Mouse (Mus musculus) lung, adult 18-20 months (tissue): ENCODE measurements around the gene Fgfr2.

Source experiments
- DNase-seq, 2 experiments: peaks; one replicate each; pipeline ENCODE4 v3.0.0; 2022; ENCODE audit warnings: mixed read lengths in 2 of 2

Fgfr2 gene

DNA sequence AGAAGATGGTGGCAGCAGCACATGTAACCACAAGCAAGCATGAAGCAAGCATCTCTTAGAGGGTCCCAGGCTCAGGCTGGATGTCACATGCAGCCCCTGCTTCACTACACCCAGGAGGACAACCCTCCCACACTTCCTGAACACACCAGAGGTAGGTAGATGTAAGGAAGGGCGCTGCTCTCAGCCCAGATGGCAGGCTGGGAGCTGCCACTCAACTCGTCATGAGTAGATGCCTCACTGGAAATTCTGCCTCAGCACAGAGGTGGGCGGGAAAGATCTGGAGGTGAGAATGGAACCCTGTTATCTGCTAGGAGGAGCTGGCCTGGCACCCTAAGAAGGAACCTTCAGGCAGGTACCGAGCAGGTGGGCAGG, 355.2 kb downstream of the Fgfr2 start:
- DNase-seq = no peak

DNA sequence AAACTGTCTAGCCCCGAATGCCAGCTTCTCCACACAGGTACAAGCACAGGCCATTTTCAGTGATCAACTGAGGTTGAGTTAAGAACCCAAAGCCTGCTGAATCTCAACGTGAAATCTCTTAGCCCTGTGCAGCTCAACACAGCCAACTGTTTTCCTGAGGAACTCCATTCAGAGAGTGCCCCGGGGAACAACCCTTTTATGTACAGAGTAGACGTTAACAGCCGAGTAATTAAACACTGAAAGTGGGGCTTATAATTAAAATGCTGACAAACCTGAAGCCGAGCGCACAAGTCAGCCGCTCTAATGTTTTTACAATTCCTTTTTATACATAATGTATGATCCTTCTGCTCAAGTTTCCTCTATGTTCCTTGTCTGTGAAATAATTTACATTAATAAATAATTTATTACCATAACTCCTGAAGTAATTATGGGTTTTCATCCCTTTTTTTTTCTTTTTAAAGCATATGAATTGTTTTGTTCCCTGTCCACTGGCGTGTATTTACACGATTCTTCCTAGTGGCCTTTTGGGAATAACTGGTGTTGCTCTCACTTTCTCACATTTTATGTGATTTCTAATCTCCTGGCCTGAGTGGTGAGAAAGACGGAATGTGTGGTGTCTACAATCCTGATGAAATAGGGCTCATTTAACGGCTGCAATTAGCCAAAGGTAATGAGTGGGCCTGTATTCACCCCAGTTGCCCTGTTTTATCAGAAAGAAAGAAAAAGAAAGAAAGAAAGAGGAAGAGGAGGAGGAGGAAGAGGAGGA, 355.7 kb downstream of the Fgfr2 start:
- no peak for DNase-seq

DNA sequence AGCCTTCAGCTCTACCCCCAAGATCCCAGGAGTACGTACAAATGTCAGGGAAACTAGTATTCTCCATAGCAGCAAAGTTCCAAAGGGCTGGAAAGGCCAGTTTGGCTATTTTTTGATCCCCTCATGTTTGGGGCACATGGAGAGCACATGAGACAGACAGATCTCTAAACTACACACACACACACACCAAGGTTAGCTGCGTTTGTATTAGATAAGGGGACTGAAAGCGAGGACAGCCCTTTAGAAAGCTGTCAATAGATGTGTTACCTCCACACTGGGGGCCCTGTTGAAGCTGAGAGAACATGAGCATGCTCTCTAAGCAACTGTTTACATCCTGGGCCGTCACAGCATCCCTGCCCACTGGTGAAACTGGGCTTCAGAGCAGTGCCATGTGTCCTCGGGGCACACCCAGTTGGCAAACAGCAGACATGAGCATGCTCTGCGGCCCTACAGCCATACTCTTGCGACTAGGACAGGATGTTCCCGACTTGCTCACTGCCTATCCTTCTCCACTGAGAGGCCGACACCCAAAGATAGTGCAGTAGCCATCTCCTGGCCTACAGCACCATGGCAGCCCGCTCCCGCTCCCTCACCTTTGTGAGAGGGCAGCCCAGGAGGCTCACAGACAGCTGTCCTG, 356.8 kb downstream of the Fgfr2 start:
- DNase-seq = peak; percentile 76 to 86

DNA sequence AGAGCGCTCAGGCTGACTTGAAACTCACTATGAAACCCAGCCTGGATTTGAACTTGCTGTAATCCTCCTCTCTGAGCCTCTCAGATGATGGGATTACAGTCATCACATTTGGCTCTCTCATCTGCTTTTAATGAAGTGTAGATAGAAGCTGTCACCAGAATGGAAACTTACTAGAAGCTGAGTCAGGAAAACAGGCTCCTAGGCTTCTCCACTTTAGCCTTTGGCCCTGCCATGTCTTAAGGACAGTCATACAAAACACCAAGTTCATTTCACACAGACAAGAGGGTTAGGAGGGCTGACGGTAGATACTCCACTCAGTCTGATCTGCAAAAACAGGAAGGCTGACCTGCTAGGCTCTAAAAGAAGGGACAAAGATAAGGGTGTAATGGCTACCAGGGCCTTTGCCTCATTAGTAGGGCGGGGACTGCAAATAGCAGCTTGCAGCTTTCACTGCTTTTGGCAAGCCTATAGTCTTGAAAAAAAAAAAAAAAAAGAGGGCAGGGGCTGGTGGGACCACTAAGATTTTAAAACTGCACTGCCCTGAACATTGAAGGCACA, 357.4 kb downstream of the Fgfr2 start:
- DNase-seq = no peak

DNA sequence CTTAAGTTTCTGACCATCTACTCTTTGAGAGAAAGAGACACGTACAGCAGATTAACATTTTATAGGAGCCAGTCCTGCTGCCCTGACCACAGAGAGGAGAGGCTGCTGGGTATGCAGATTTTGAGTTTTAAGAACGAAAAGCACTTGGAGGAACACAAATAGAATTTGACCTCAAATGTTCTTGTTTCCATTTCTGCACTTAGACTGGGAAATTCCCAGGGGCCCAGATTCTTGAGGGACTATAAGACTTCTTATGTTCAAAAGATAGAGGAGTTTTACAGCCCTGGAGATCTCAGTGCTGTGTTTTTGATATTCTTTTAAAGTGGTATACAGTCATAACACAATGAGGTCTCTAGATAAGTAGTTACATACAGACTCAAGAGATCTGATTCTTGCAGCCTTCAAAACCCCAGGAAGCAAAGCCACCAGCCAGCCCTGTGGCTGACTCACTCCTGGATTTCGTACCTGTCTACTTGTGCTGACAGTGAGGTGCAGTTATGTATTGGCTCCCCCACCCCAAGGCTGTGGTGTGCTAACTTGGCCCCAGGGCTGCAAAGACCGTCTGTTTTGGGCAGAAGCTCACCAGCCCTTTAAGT, 358.2 kb downstream of the Fgfr2 start:
- no peak for DNase-seq

DNA sequence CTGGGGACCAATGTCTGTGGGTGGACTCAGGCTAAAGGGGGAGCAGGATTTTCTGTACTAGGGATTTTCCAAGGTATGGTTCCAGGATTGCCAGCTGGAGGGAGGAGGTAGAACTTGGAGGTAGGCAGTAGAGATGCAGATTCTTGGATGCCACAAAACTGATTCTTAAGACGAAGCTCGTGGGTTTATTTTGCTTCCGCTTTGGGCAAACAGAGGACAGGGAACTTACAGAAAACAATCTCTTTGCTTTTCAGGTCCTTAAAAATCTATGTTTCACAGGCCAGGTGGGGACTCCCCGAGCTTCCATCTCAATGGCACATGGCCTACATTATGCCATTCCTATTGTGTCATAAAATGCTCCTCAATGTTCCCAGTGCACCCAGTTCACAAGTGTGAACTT, 358.8 kb downstream of the Fgfr2 start:
- no peak for DNase-seq

DNA sequence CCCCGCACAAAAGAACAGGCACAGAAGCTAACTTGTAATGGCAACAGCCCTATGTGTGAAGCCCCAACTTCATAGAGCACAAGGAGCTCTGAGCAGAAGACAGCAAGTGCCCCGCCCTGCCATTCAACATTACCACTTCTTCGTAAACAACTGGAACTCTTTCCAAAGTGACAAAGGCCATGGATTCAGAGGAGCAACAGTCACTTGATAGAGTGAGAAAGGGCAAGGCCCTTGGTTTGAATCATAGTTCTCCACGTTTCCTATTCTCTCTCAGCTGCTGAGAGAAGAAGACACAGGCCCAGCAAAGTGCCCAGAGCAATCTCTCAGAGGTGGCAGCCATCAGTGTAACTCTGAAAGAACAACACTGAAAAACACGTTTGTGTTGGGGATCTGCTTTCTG, 359.2 kb downstream of the Fgfr2 start:
- DNase-seq = no peak

DNA sequence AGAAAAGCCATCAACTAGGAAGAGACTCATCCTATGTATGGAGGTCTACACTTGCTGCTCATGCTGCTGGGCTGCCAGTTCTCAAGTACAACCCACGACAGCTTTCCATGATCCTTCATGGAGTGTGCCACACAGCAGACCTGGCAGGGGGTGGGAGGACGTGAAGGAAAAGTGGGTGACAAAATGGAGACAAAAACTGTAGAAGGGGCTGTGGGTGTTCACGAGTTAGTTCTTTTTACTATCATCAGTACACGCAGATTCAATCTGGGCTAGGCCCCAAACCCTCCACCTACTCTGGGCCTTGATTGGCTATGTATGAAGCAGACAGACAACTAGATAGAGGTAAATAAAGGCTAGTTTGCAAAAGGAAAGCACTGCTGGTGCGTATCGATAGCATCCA, 359.8 kb downstream of the Fgfr2 start:
- no peak for DNase-seq

DNA sequence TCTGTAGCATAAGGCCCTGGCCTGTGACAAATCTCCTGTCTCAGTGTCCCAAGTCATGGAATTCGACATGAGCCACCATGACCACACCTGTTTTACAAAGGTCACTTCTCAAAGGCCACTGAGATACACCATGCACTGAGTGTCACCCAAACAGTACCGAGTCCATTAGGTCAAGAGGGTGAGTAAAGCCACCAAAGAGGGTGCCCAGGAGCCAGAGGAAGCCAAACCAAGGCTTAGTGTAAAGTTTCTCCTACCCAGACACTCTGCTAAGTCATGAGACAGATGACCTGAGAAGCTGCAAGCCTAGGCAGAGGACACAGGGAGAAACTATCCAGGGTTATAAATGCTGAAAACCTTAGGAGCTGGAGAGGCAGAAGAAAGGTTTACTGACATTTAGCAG, 361.7 kb downstream of the Fgfr2 start:
- no peak for DNase-seq

DNA sequence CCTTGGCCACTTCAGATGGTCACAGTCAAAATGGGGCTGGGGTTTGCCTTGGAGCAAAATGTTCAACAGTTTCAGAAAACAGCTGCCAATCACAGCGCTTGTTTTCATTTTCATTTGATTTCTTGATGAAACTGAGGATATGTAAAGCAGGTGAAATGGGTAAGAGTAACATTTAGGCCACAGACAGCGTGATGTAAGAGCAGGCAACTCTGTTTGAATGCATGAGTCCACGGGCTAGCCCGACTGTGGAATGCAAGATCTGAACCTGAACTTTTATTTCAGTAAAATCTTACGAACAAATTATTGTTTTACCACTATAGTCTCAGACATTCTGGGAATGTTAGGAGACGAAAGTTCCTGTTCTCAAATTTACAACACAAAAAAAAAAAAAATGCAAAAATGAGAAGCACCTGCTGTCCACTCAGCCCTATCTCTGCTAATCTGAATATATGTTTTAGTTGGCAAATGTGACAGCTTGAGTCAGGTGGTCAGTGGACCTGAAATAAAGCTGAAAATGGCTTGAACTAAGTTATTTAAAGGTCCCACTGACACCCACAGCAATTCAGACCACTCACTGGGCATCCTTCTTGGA, 362.5 kb downstream of the Fgfr2 start:
- DNase-seq = no peak

DNA sequence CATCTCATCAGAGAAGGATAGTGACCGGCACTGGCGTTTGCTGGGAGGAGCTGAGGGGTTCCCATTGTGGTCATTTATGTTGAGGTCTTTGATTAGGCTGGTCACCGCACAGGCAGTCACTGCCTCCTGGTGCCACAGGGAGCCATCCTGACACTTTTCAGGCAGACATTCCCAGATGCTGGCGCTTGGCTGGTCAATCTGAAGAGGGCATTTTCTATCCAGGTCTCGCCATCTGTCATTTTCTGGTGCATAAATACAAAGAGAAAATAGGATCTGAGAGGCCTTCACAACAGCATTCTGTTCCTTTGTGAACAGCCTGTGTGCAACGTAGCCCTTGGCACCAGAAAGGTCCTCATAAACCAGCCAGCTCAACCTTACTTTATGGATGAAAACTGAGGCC, 363.2 kb downstream of the Fgfr2 start:
- no peak for DNase-seq

DNA sequence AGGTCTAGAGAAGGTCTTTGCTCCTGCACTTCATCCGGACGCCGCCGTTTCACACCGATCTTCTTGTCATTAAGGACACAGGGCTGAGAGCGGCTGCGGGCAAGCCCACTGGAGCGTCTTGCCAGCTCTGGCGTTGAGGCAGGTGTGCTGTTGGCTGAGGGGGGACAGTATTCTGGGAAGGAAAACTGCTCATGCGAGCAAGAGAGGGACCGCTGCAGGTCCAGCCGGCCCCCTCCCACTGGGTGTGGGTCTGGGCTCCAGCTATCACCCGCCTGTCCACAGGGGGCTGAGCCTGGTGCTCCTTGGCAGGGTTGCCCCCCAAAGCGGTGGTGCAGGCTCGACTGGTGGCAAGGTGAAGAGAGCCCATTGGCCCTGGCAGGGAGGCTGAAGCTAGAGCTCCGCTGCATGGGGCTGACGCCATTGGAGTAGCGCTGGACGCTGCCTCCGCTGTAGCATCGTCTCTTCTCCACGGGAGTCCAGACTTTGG, 363.7 kb downstream of the Fgfr2 start:
- DNase-seq = no peak

DNA sequence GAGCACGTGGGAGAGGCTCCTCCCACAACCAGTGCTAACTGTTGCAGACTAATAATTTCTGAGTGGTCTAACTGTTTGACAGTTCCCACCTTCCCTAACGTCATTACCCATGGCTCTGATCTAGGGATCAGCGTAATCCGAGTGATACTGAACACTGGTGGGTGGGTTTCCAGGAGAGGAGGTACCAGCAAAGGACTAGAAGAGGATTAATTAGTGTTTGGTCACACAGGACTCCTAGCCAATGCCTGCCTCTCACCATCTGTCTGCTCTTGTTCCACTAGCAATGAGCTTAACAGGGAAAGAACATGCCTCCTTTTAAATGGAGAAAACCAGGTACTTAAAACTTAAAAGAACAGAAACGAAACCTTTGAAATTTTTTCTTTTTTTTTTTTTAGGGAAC, 364.3 kb downstream of the Fgfr2 start:
- DNase-seq = no peak

DNA sequence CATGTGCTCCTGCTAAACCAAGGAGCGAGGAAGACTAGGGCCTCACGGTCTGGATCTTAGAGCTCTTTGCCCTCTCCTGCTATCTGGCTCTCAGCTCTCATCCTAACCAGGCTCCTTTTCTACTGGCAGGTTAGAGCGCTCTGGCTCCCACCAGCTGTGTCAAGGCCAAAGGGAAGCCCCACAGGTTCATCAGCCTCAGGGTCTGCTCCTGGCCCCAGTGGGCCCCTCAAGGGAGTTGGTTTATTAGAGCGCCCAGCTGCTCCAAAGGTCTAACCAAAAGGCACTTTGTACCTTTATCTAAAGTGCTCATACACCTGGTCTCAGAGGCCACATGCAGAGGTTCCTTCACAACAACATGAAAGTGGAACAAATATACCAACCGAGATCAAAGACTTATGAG, 366.8 kb downstream of the Fgfr2 start:
- no peak for DNase-seq

DNA sequence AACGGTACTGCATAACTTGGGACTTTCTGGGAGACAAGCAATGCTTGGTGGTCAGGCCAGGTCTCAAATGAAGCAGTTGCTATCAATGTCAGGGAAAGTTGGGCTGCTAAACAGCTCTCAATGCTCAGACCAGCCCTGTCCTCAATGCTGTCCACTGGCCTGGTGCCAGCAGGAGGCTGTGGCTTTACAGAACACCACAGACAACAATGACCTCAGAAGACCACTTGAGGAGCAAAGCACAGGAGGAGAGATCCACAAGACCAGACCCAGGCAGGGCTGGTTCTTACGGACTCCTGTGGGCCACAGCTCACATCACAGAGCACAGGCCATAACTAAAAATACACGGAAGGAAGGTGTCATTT, 368.8 kb downstream of the Fgfr2 start:
- peak in 1 of 2 experiments; percentile 64 for DNase-seq

DNA sequence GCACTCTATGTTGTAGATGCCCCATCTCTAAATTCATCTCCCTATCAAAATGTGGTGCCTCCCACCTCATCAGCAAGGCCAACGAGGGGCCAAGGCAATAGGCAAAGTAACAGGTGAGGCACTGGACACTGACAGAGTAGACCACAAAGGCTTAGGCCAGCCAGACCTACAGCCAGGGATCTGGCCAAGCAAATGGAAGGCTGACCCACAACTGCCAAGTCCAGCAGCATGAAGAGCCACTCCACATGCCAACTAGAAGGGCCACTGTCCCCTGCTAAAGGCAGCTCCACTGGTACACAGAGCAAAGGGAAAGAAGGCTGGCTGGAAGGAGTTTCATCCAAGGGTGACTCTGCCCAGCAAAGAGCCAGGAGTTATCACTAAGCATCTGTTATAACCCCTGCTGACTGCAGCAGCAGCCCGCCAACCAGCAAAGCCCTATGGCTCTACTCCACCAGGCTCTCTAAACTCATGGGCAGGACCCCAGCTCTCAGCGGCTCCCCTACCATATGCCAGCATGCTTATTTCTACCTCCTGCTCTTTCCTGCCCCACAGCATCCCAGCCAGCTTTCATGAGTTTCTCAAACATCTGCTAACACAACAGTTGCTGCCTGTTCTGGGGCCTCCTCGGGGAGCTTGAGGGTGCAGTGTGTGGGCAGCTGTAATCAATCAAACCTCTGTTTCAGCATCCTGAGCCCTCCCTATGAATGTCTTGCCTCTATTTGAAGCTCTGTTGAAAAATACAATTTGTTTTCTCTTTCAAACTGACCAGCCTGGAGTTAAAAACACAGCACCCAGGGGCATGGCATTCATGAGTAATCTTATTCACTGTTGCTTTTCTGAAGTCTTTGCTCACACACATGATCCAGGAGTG, 369.4 kb downstream of the Fgfr2 start:
- no peak for DNase-seq

DNA sequence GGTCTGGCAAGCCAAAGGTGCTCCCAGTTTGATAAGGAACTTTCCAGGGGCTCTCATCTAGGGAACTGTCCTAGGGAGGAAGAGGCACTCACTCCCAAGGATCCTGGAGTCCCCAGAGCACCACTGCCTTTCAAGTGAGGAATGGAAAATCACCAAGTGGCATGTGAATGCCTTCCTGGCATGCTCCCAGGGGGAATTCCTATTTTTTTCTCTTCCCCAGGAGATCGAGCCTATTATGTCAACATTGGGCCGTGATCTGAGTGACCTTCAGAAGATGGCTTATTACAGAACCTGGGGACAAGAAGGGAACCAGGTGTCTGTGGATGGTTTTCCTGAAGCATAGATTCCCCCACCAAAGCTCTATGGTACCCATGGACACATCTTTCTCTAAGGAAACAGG, 371.4 kb downstream of the Fgfr2 start:
- DNase-seq = peak; percentile 61 to 63

DNA sequence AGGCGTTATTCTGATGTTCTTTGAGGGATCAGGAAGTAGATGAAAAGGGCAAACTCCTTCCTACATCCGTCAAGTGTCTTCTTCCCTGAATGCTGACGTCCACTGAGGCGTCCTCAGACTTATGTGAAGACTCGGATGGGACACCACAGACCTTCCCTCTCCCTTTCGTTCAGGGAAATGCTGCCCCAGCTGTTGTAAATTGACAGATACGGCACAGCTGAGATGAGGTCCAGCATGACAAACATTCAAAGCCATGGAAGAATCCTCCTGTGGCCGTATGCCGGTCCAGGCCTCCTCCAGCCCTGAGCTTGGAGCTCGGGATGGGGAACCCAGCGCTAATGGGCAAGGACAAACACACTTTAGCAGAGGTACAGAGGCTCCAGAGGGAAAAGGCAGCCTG, 373.6 kb downstream of the Fgfr2 start:
- no peak for DNase-seq

DNA sequence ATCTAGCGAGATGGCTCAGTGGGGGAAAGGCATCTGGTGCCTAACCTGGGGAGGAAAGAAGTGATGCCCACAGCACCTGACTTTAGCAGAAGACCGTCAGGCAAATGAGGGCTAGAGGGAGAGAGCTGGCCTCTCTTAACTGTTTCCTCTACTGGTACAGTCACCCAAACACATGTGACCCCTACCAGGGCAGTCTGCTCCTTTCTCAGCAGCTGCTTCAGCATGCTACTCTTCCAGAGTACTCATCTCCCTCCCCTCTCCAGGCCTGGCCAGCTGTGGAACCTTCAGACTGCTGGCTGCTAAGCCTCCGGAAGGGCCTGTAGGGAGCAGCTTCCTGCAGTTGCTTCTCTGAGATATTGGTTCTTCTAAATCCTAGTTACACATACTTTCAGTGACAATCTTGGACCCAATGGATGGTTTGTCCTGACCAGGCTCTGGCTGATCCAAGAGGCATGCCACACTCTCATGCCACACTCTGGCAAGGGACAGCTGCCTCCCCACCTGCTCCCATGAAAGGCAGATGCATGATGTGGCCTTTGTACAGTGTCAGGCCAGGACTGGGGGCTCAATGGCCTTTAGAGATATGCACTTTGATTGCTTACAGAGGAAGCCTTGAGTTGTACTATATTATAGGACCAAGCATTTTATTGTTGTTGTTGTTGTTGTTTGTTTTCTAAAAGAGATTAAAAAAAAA, 374.9 kb downstream of the Fgfr2 start:
- DNase-seq = no peak

DNA sequence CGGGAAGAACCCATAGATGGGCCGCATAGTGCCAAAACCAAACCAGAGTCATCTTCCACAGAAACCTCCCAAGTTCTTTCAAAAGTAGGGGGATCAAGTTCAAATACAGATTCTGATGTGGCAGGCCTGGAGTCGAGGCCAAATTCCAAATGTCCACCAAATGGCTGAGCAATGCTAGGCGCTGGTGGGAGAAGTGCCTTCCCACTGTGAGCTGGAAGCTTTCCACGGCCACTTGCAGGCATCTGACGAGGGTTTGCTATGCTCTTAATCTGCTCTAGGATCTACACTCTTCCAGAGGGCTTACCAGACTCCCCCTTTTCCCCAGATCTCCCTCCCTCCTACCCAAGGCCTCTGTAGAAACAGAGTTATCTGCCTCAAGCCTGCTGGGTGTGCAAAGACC, 376.1 kb downstream of the Fgfr2 start:
- DNase-seq = no peak

DNA sequence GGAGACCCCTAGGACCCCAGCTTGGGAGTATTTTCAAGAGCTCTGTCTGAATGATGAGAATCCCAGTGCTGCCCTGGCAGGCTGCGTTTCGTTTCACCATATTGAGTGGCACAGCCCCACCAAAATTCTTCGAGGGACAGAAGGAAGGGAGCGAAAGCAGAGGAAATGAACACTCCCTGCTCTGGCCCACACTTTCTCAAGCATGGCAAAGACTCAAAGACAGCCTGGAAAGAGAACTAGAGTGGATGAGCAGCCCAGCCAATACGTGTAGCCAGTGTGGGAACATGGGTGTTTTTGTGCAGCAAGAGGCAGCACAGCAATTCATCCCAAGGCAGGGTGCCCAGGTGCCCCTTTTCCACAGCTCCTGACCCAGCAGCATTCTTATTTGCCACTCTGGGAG, 380.2 kb downstream of the Fgfr2 start:
- no peak for DNase-seq

DNA sequence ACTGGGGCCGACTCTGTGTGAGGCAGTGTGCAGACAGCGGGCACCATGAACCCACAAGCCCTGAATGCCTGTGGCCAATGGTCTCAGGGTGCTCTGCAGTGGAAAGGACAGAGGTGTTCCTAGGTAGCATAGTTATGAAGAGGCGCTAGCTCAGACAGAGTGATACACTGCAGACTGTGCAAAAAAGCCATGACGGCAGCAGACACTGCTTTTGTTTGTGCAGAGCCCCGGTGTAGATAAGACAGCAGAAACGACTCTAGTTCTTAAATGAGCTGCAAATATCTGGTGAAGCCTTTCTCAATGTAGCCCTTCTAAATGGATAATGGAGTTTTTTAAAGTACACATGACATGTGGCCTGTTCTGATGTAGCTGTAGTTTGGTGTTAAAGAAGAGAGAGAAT, 383.3 kb downstream of the Fgfr2 start:
- no peak for DNase-seq
